Mouse (Mus musculus) 3134 (cell line): ENCODE data around the gene Rhox3f.
"Not testable (repeated sequence)": the region's sequence is repeated elsewhere in the genome, so short reads cannot be mapped to it uniquely, and the experiment has no call there.

Experiments
- DNase-seq: peaks from one replicate; pipeline ENCODE4 v3.0.0-alpha.2; 2011; ENCODE audit warnings: low spot score; ENCODE audit not compliant: insufficient read length; ENCODE audit errors: extremely low read depth

Gene Rhox3f

GRCm38 (mm10) chrX:37580692-37581091 lies at the start of gene Rhox3f:
Gene Rhox3f, plus strand, starts transcription at chrX:37580992.
- DNase-seq: not testable (repeated sequence)

- not testable (repeated sequence) for DNase-seq
Measured at GRCm38 (mm10) chrX:37541719-37542118, 39.1 kb upstream of the Rhox3f start, which contains the start of gene Rhox3e. Gene Rhox3e, plus strand, starts transcription at chrX:37542019.

- not testable (repeated sequence) for DNase-seq
Measured at GRCm38 (mm10) chrX:37557112-37557511, 23.7 kb upstream of the Rhox3f start, which contains the start of gene Rhox4e. Gene Rhox4e, plus strand, starts transcription at chrX:37557412.

GRCm38 (mm10) chrX:37571105-37571504 lies 9.7 kb upstream of the Rhox3f start, which contains the start of gene Rhox2f:
Gene Rhox2f, plus strand, starts transcription at chrX:37571405.
- DNase-seq: not testable (repeated sequence)

GRCm38 (mm10) chrX:37572638-37573037 lies 8.2 kb upstream of the Rhox3f start:
- peak; percentile 14 for DNase-seq

GRCm38 (mm10) chrX:37607604-37608003 lies 26.8 kb downstream of the Rhox3f start, which contains the start of gene Rhox4f:
Gene Rhox4f, minus strand, starts transcription at chrX:37607704.
- DNase-seq: not testable (repeated sequence)

- not testable (repeated sequence) for DNase-seq
Measured at GRCm38 (mm10) chrX:37628512-37628911, 47.7 kb downstream of the Rhox3f start, which contains the start of gene Rhox3g. Gene Rhox3g, minus strand, starts transcription at chrX:37628612.
